Mouse (Mus musculus) gastrocnemius, postnatal 14 days (tissue): ENCODE measurements around the gene Rassf6. TPM values are rescaled to one million over a fixed set of nuclear protein-coding genes. Genes with fewer than 3 reads are reported as not detected.

Experiments
- DNase-seq: peaks from one replicate; pipeline ENCODE4 v3.0.0; 2021; ENCODE audit warnings: mixed read lengths
- intact Hi-C: fragments of 180-260 bp; cut with DNase I; formaldehyde crosslinking; loops from one replicate; pipeline ENCODE4 v1.15.1; 2025; ENCODE audit warnings: low total_unique reads
- long read RNA-seq, 2 experiments: library from polyadenylated mRNA; stranded (forward); transcript quantifications; one replicate each; pipeline ENCODE4 v2.0.0; 2021
- total RNA-seq, 2 experiments: library from RNA; stranded (reverse); gene quantifications; 2 replicates each; pipeline ENCODE4 v1.2.3; 2021

Gene Rassf6
- not detected for total RNA-seq
- long read RNA-seq, experiment 1: 0 reads
- long read RNA-seq, experiment 2: 0 reads

- intact Hi-C loops: no loop called here
- no peak for DNase-seq
Observed at GRCm38 (mm10) chr5:90640286-90641217, at the start of gene Rassf6. Gene Rassf6 (minus strand): TSS chr5:90640657.

- intact Hi-C loops: no loop called here
- no peak for DNase-seq
Observed at GRCm38 (mm10) chr5:90689426-90690128, 49.1 kb upstream of the Rassf6 start.

GRCm38 (mm10) chr5:90687913-90688312, 47.5 kb upstream of the Rassf6 start:
- intact Hi-C loops: no loop called here
- no peak for DNase-seq

- intact Hi-C loops: no loop called here
- DNase-seq: no peak
Observed at GRCm38 (mm10) chr5:90684994-90685393, 44.5 kb upstream of the Rassf6 start.

GRCm38 (mm10) chr5:90681842-90682241, 41.4 kb upstream of the Rassf6 start:
- intact Hi-C loops: no loop called here

GRCm38 (mm10) chr5:90677560-90677959, 37.1 kb upstream of the Rassf6 start:
- intact Hi-C loops: no loop called here
- no peak for DNase-seq

More at GRCm38 (mm10) chr5:90681842-90682241, 41.4 kb upstream of the Rassf6 start:
- no peak for DNase-seq

GRCm38 (mm10) chr5:90661852-90662251, 21.4 kb upstream of the Rassf6 start:
- intact Hi-C loops: loop anchor here (5.0 to 10.0 kb wide), 3 partner anchors 93 to 245 kb away; partner anchors contain the start of genes Cxcl3 and Cxcl5
- DNase-seq: no peak

GRCm38 (mm10) chr5:90661436-90661835, 21.0 kb upstream of the Rassf6 start:
- intact Hi-C loops: loop anchor here (5.0 to 10.0 kb wide), 3 partner anchors 93 to 246 kb away; partner anchors contain the start of genes Cxcl3 and Cxcl5

GRCm38 (mm10) chr5:90660411-90660810, 20.0 kb upstream of the Rassf6 start:
- no peak for DNase-seq
- intact Hi-C loops: loop anchor here (5.0 to 10.0 kb wide), 3 partner anchors 94 to 247 kb away; partner anchors contain the start of genes Cxcl3 and Cxcl5

More at GRCm38 (mm10) chr5:90661436-90661835, 21.0 kb upstream of the Rassf6 start:
- DNase-seq: peak; percentile 16

GRCm38 (mm10) chr5:90656681-90657080, 16.2 kb upstream of the Rassf6 start:
- DNase-seq: no peak
- intact Hi-C loops: no loop called here

GRCm38 (mm10) chr5:90655891-90656290, 15.4 kb upstream of the Rassf6 start:
- intact Hi-C loops: no loop called here

GRCm38 (mm10) chr5:90654798-90655197, 14.3 kb upstream of the Rassf6 start:
- no peak for DNase-seq
- intact Hi-C loops: no loop called here

More at GRCm38 (mm10) chr5:90655891-90656290, 15.4 kb upstream of the Rassf6 start:
- DNase-seq: no peak

GRCm38 (mm10) chr5:90652724-90653123, 12.3 kb upstream of the Rassf6 start:
- peak; percentile 15 for DNase-seq
- intact Hi-C loops: loop anchor here (2.0 kb wide), 1 partner anchor 48 kb away; no protein-coding TSS in a partner anchor

GRCm38 (mm10) chr5:90650466-90651150, 10.2 kb upstream of the Rassf6 start:
- intact Hi-C loops: no loop called here
- DNase-seq: no peak

GRCm38 (mm10) chr5:90647473-90647872, 7.0 kb upstream of the Rassf6 start:
- intact Hi-C loops: no loop called here
- DNase-seq: no peak

- intact Hi-C loops: no loop called here
- no peak for DNase-seq
Observed at GRCm38 (mm10) chr5:90646398-90646797, 5.9 kb upstream of the Rassf6 start.

- no peak for DNase-seq
- intact Hi-C loops: no loop called here
Observed at GRCm38 (mm10) chr5:90645579-90645978, 5.1 kb upstream of the Rassf6 start.

- intact Hi-C loops: no loop called here
- DNase-seq: no peak
Observed at GRCm38 (mm10) chr5:90641218-90641610, 757 bp upstream of the Rassf6 start.

- no peak for DNase-seq
- intact Hi-C loops: no loop called here
Observed at GRCm38 (mm10) chr5:90634885-90635284, 5.6 kb downstream of the Rassf6 start.
